Mouse (Mus musculus) neural tube, embryonic 11.5 days (tissue): Measurements from ENCODE around the gene Mbtd1. TPM values are rescaled to one million over a fixed set of nuclear protein-coding genes. Genes with fewer than 3 reads are reported as not detected.
A peak's percentile ranks its signal among the peaks of the same experiment; 100 is the strongest.

Experiments used
- ATAC-seq: fragments of 200-750 bp; cut with Nextera tagmentation; 2 replicates; pipeline ENCODE4 v1.8.0; 2017; ENCODE audit warnings: moderate number of reproducible peaks, mild to moderate bottlenecking, moderate TSS enrichment, moderate library complexity; ENCODE audit not compliant: insufficient read depth, low FRiP score, low TSS enrichment
- DNase-seq: peaks from one replicate; pipeline ENCODE4 v3.0.0-alpha.2; 2015; ENCODE audit warnings: low spot score
- H3K27ac ChIP-seq: fragments of 300-500 bp; sonication (generic); 2 replicates; pipeline ENCODE4 v1.5.1; 2014; ENCODE audit warnings: low read depth, mild to moderate bottlenecking, low read length
- H3K27me3 ChIP-seq: fragments of 300-500 bp; sonication (generic); 2 replicates; pipeline ENCODE4 v1.6.1; 2014; ENCODE audit warnings: mild to moderate bottlenecking, low read length, mixed read lengths; ENCODE audit not compliant: control insufficient read depth, insufficient read depth
- H3K36me3 ChIP-seq: fragments of 300-500 bp; sonication (generic); 2 replicates; pipeline ENCODE4 v1.6.1; 2014; ENCODE audit warnings: mild to moderate bottlenecking, low read length, moderate library complexity, mixed read lengths; ENCODE audit not compliant: control insufficient read depth, insufficient read depth
- H3K4me1 ChIP-seq: fragments of 300-500 bp; sonication (generic); 2 replicates; pipeline ENCODE4 v1.6.1; 2014; ENCODE audit warnings: low read length, mixed read lengths; ENCODE audit not compliant: control insufficient read depth, insufficient read depth
- H3K4me2 ChIP-seq: fragments of 300-500 bp; sonication (generic); 2 replicates; pipeline ENCODE4 v1.6.1; 2014; ENCODE audit warnings: low read depth, mild to moderate bottlenecking, moderate library complexity
- H3K4me3 ChIP-seq: fragments of 300-500 bp; sonication (generic); 2 replicates; pipeline ENCODE4 v1.5.1; 2014; ENCODE audit warnings: low read depth, low read length
- H3K9ac ChIP-seq: fragments of 300-500 bp; sonication (generic); 2 replicates; pipeline ENCODE4 v1.6.1; 2014; ENCODE audit warnings: mild to moderate bottlenecking, low read length
- H3K9me3 ChIP-seq: fragments of 300-500 bp; sonication (generic); 2 replicates; pipeline ENCODE4 v1.6.1; 2016; ENCODE audit warnings: low read length; ENCODE audit not compliant: control insufficient read depth
- WGBS: fragments of 180-500 bp; shearing (Covaris S2); extraction: QIAGEN DNeasy Blood & Tissue Kit; methylation state at CpG from one replicate; pipeline ENCODE4 v1.1.7; 2014; 5-methylcytosine and 5-hydroxymethylcytosine counted together
- polyA plus RNA-seq: library from polyadenylated mRNA; unstranded; fragments of >200 nt; fragmentation: Nextera tagmentation; extraction: Ambion mirVana; gene quantifications from 2 replicates; pipeline ENCODE4 v1.2.1, GENCODE M21; 2014

Mbtd1 gene
- polyA plus RNA-seq, 1 experiment from 2014 or later, result 29.5 TPM

DNA sequence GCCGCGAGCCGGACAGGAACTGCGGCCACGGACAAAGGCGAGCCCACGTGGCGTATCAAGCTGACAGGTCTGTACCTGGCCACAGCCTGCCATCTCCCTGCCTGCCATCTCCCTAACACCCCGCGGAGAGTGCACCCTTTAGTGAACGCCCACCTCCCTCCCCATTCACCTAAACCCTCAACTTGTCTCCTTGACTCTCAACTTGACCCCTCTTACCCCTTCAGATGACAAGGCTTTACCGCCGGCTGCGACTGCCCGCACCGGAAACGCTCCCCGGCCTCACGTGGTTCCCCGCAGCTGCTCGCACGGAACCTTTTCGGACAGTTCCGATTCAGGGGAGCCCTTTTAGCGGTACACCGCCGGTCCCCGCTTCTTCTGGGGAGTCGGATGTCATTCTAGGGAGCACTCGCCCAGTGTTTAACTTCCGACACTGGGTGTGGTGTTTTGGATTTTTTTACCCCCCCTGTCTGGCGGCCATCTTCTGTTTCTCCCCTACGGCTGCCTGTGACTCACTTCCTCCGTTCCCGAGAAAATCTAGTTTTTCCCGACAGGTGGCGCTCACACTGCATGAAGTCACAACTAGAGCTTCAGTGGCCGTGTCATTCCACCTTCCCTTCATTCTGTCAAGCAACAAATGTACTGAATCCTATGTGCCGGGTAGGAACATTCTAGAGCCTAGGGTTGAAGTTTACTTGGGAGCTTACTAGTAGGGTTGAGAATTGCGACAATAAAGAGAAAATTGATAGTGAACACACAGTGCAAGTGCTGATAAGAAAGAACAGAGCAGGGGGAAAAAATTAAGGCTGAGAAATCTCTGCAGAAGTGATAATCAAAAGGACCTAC, 82.6 kb downstream of the Mbtd1 start, which contains the start of the genes Gm20390 and Nme1:
TSS of gene Gm20390 (minus strand) at position 289 of the 843 bp plus-strand sequence.
TSS of gene Nme1 (minus strand) at position 517 of the 843 bp plus-strand sequence.
- H3K9ac ChIP-seq, result peak within 1 kb of the TSS; percentile 76
- peak within 1 kb of the TSS; percentile 72 for H3K4me3 ChIP-seq
- peak within 1 kb of the TSS; percentile 80 for H3K4me2 ChIP-seq
- no peaks in the 10 kb centered on the region for H3K27me3 ChIP-seq
- H3K27ac ChIP-seq, result peak within 1 kb of the TSS; percentile 44
- DNase-seq, result peak; percentile 99
- peak; percentile 92 for ATAC-seq
- peaks cover 13% of the 10 kb centered on the region; the same call in 1 of the 2 replicates for H3K36me3 ChIP-seq
- no peaks in the 10 kb centered on the region for H3K9me3 ChIP-seq
- under 1% methylated on average over 40 of the region's 40 CpGs for whole genome bisulfite sequencing
- peaks cover 9% of the 10 kb centered on the region; the same call in 1 of the 2 replicates for H3K4me1 ChIP-seq

- Histone ChIP-seq H3K36me3 (peaks cover 8% of the 10 kb centered on the region; the same call in 1 of the 2 replicates), H3K9ac (peak overlapping the region; percentile 33; the same call in 1 of the 2 replicates), H3K4me2 (peak overlapping the region; percentile 35), H3K9me3 (no peaks in the 10 kb centered on the region), H3K27me3 (no peaks in the 10 kb centered on the region), H3K4me1 (peaks cover 9% of the 10 kb centered on the region; the same call in 1 of the 2 replicates), H3K4me3 (peak overlapping the region; percentile 72), H3K27ac (no peak overlapping the region)
- WGBS, result 53% methylated on average over 6 of the region's 6 CpGs
- DNase-seq, result no peak
- no peak for ATAC-seq
Measured at GRCm38 (mm10) chr11:93968848-93969128, 83.1 kb downstream of the Mbtd1 start.

DNA sequence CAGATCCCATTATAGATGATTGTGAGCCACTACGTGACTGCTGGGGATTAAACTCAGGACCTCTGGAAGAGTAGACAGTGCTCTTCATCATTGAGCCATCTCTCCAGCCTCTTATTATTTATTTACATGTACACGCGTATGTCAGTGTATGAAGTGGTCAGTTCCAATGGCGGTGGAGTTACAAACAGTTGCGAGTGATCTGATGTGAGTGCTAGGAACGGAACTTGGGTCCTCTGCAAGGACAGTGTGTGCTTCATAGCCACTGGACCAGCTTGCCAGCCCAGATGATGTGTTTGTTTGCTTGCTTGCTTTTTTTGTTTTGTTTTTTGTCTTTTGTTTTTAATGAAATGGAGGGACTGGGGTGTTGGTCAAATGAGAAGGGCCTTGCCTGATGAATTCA, 83.5 kb downstream of the Mbtd1 start:
- H3K9ac ChIP-seq, result no peak overlapping the region
- H3K4me3 ChIP-seq, result no peak overlapping the region
- H3K9me3 ChIP-seq, result no peaks in the 10 kb centered on the region
- no peak for DNase-seq
- H3K4me1 ChIP-seq, result peaks cover 9% of the 10 kb centered on the region; the same call in 1 of the 2 replicates
- peaks cover 8% of the 10 kb centered on the region; the same call in 1 of the 2 replicates for H3K36me3 ChIP-seq
- 91% methylated on average over 6 of the region's 6 CpGs for WGBS
- H3K27me3 ChIP-seq, result no peaks in the 10 kb centered on the region
- H3K4me2 ChIP-seq, result no peak overlapping the region
- no peak overlapping the region for H3K27ac ChIP-seq
- no peak for ATAC-seq

DNA sequence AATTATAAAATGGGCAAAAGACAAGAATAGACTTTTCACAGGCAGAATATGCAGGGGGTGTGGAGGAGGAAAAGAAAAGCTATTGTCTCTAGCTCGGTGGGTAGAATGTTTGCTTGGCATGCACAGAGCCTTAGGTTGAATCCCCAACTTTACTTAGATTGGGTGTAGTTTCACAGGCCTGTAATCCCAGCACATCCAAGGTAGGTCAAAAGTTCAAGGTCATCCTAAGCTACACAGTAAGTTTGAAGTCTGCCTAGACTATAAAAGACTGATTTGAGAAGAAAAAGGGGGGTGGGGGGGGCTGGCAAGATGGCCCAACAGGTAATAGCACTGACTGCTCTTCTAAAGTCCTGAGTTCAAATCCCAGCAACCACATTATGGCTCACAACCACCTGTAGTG, 84.1 kb downstream of the Mbtd1 start:
- Histone ChIP-seq H3K4me1 (peaks cover 9% of the 10 kb centered on the region; the same call in 1 of the 2 replicates), H3K36me3 (peaks cover 8% of the 10 kb centered on the region; the same call in 1 of the 2 replicates), H3K9me3 (no peaks in the 10 kb centered on the region), H3K9ac (no peak overlapping the region), H3K27me3 (no peaks in the 10 kb centered on the region), H3K27ac (no peak overlapping the region), H3K4me2 (no peak overlapping the region), H3K4me3 (no peak overlapping the region)
- ATAC-seq (no peak), DNase-seq (no peak)
- WGBS, result 77% methylated on average over 1 of the region's 1 CpGs

DNA sequence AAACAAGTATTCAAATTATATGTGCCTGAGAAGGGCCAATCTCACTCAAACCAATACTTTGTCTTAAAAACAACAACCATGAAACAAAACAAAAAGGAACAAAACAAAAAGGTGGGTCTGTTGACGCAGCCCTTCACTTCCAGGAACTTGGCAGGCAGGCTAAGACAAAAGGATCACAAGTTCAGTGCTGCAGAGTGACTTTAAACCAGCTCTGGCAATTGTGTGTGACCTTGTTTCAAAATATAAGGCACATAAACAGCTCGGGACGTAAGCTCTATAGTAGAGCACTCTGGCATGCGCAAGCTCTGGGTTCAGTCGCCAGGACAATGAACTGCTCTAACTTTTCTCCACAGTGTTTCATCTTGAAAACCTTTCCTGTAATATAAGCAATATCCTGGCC, 87.3 kb downstream of the Mbtd1 start:
- H3K36me3 ChIP-seq, result no peaks in the 10 kb centered on the region
- H3K4me3 ChIP-seq, result no peak overlapping the region
- no peak overlapping the region for H3K27ac ChIP-seq
- no peak overlapping the region for H3K9ac ChIP-seq
- no peak for ATAC-seq
- H3K9me3 ChIP-seq, result no peaks in the 10 kb centered on the region
- no peak for DNase-seq
- WGBS, result 96% methylated on average over 5 of the region's 5 CpGs
- H3K4me1 ChIP-seq, result peaks cover 4% of the 10 kb centered on the region; the same call in 1 of the 2 replicates
- no peak overlapping the region for H3K4me2 ChIP-seq
- H3K27me3 ChIP-seq, result no peaks in the 10 kb centered on the region

DNA sequence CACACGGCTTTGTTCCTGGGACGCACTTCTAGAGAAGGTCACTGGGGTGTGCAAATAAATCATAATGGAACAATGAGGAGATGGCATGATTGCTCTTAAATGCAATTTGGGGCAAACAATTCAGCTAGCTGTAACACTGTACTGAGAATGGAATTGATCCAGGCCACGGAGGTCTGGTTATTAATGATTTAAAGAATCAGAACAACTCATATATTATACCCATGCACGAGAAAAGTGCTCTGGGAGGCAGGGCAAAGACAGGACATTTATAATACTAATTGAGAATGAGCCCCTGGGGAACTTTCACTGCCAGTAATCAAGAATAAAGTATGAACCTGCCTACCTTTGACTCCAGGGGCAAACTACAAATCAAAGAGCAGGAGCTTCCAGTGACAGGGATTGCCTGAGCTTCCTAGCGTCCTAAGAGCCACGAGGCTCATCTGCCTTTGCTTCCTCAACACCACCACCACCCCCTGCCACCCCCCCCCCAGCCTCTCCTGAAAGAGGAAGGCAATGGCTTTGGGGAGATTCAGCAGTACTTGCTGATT, 93.9 kb downstream of the Mbtd1 start:
- H3K27me3 ChIP-seq, result no peaks in the 10 kb centered on the region
- H3K4me3 ChIP-seq, result no peak overlapping the region
- H3K4me2 ChIP-seq, result no peak overlapping the region
- 29% methylated on average over 6 of the region's 6 CpGs for WGBS
- no peak for DNase-seq
- no peak overlapping the region for H3K27ac ChIP-seq
- no peaks in the 10 kb centered on the region for H3K4me1 ChIP-seq
- no peaks in the 10 kb centered on the region for H3K9me3 ChIP-seq
- no peak overlapping the region for H3K9ac ChIP-seq
- no peaks in the 10 kb centered on the region for H3K36me3 ChIP-seq
- ATAC-seq, result no peak; the same call in 1 of the 2 replicates

DNA sequence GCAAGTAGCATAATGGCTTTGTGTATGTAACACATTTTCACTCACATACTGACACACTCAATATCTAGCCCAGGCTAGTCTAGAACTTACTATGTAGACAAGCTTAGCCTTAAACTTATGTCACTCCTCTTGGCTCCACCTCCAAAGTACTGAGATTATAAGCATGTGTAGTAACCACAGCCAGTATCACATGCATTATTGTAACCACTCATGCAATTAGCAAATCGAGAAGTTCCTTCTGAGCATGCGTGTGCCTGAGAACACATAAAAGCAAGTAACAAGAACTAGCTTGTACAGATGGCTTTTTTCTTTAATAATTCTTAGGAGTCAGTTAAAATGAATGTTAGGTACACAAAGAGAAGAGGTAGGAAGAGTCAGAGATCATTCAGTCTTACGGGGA, 99.0 kb downstream of the Mbtd1 start:
- no peak overlapping the region for H3K9ac ChIP-seq
- no peak for DNase-seq
- H3K4me1 ChIP-seq, result no peaks in the 10 kb centered on the region
- ATAC-seq, result no peak
- no peak overlapping the region for H3K27ac ChIP-seq
- no peaks in the 10 kb centered on the region for H3K27me3 ChIP-seq
- 86% methylated on average over 3 of the region's 3 CpGs for WGBS
- H3K36me3 ChIP-seq, result no peaks in the 10 kb centered on the region
- H3K4me2 ChIP-seq, result no peak overlapping the region
- H3K9me3 ChIP-seq, result no peaks in the 10 kb centered on the region
- H3K4me3 ChIP-seq, result no peak overlapping the region

- Histone ChIP-seq H3K27me3 (no peaks in the 10 kb centered on the region), H3K4me3 (no peak overlapping the region), H3K27ac (no peak overlapping the region), H3K9me3 (no peaks in the 10 kb centered on the region), H3K4me1 (no peaks in the 10 kb centered on the region), H3K36me3 (no peaks in the 10 kb centered on the region), H3K4me2 (no peak overlapping the region), H3K9ac (no peak overlapping the region)
- 86% methylated on average over 5 of the region's 5 CpGs for WGBS
- ATAC-seq, result no peak
- no peak for DNase-seq
Measured at GRCm38 (mm10) chr11:93985265-93985664, 99.6 kb downstream of the Mbtd1 start.

DNA sequence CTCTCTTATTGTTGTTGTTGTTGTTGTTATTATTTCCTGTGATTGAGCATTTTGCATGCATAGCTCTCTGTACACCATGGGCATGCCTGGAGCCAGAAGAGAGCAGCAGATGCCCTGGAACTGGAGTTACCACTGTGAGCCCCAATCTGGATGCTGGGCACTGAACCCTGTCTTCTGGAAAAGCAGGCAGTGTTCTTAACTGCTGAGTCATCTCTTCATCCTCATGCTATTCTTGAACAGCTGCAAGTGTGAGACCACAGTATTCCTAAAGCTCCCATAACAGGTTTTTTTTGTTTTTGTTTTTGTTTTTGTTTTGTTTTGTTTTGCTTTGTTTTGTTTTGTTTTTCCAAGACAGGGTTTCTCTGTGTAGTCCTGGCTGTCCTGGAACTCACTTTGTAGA, 100.6 kb downstream of the Mbtd1 start:
- no peak overlapping the region for H3K4me3 ChIP-seq
- ATAC-seq (no peak), DNase-seq (no peak)
- no peak overlapping the region for H3K27ac ChIP-seq
- H3K9me3 ChIP-seq, result no peaks in the 10 kb centered on the region
- no peak overlapping the region for H3K9ac ChIP-seq
- no peak overlapping the region for H3K4me2 ChIP-seq
- H3K36me3 ChIP-seq, result no peaks in the 10 kb centered on the region
- H3K4me1 ChIP-seq, result no peaks in the 10 kb centered on the region
- no peaks in the 10 kb centered on the region for H3K27me3 ChIP-seq
